Mouse (Mus musculus) intestine, embryonic 16.5 days (tissue): Measurements from ENCODE around the gene Csmd2. TPM values are rescaled to one million over a fixed set of nuclear protein-coding genes. Genes with fewer than 3 reads are reported as not detected.
"Not testable (repeated sequence)": the region's sequence is repeated elsewhere in the genome, so short reads cannot be mapped to it uniquely, and the experiment has no call there.

Experiments
- ATAC-seq: fragments of 200-750 bp; cut with Nextera tagmentation; 2 replicates; pipeline ENCODE4 v1.8.0; 2017; ENCODE audit warnings: moderate TSS enrichment, moderate library complexity
- H3K27ac ChIP-seq: fragments of 300-500 bp; sonication (generic); 2 replicates; pipeline ENCODE4 v1.5.1; 2014; ENCODE audit warnings: mild to moderate bottlenecking, low read length
- H3K27me3 ChIP-seq: fragments of 300-500 bp; sonication (generic); replicated peaks from 2 replicates; pipeline ENCODE4 v1.6.1; 2014; ENCODE audit warnings: low read length, control low read depth, mixed read lengths; ENCODE audit not compliant: control insufficient read depth, insufficient read depth
- H3K36me3 ChIP-seq: fragments of 300-500 bp; sonication (generic); 2 replicates; pipeline ENCODE4 v1.6.1; 2014; ENCODE audit warnings: low read length, control low read depth; ENCODE audit not compliant: control insufficient read depth, insufficient read depth
- H3K4me1 ChIP-seq: fragments of 300-500 bp; sonication (generic); 2 replicates; pipeline ENCODE4 v1.6.1; 2014; ENCODE audit warnings: low read length, control low read depth, mixed read lengths; ENCODE audit not compliant: control insufficient read depth, insufficient read depth
- H3K4me2 ChIP-seq: fragments of 300-500 bp; sonication (generic); 2 replicates; pipeline ENCODE4 v1.6.1; 2014; ENCODE audit warnings: low read depth, low read length, control low read depth
- H3K4me3 ChIP-seq: fragments of 300-500 bp; sonication (generic); 2 replicates; pipeline ENCODE4 v1.5.1; 2014; ENCODE audit warnings: mild to moderate bottlenecking, low read length
- H3K9ac ChIP-seq: fragments of 300-500 bp; sonication (generic); 2 replicates; pipeline ENCODE4 v1.6.1; 2014; ENCODE audit warnings: low read depth, low read length
- H3K9me3 ChIP-seq: fragments of 300-500 bp; sonication (generic); 2 replicates; pipeline ENCODE4 v1.6.1; 2016; ENCODE audit warnings: low read length, control low read depth; ENCODE audit not compliant: control insufficient read depth
- WGBS: fragments of 180-500 bp; shearing (Covaris S2); extraction: QIAGEN DNeasy Blood & Tissue Kit; methylation state at CpG from one replicate; pipeline ENCODE4 v1.1.7; 2014; 5-methylcytosine and 5-hydroxymethylcytosine counted together
- polyA plus RNA-seq: library from polyadenylated mRNA; unstranded; fragments of >200 nt; fragmentation: Nextera tagmentation; extraction: Ambion mirVana; gene quantifications from 2 replicates; pipeline ENCODE4 v1.2.1, GENCODE M21; 2015

The Csmd2 gene
- polyA plus RNA-seq, 1 experiment from 2014 or later, result 0.09 TPM

- ATAC-seq, result no peak
- WGBS, result 70% methylated on average over 8 of the region's 8 CpGs
Measured at GRCm38 (mm10) chr4:128492055-128492454, 504.4 kb downstream of the Csmd2 start.

GRCm38 (mm10) chr4:128499980-128500379 is 512.3 kb downstream of the Csmd2 start:
- H3K9me3 ChIP-seq, result no peaks in the 10 kb centered on the region
- no peaks in the 10 kb centered on the region for H3K4me1 ChIP-seq
- ATAC-seq, result no peak
- H3K4me2 ChIP-seq, result no peak overlapping the region
- WGBS, result 69% methylated on average over 2 of the region's 2 CpGs
- no peak overlapping the region for H3K4me3 ChIP-seq
- H3K36me3 ChIP-seq, result no peaks in the 10 kb centered on the region
- H3K27me3 ChIP-seq, result no peaks in the 10 kb centered on the region
- no peak overlapping the region for H3K27ac ChIP-seq
- H3K9ac ChIP-seq, result no peak overlapping the region

More at GRCm38 (mm10) chr4:128492055-128492454, 504.4 kb downstream of the Csmd2 start:
- no peak overlapping the region for H3K4me3 ChIP-seq
- H3K27ac ChIP-seq, result no peak overlapping the region
- no peak overlapping the region for H3K9ac ChIP-seq
- H3K36me3 ChIP-seq, result no peaks in the 10 kb centered on the region
- no peaks in the 10 kb centered on the region for H3K27me3 ChIP-seq
- H3K4me1 ChIP-seq, result no peaks in the 10 kb centered on the region
- no peak overlapping the region for H3K4me2 ChIP-seq
- no peaks in the 10 kb centered on the region for H3K9me3 ChIP-seq

GRCm38 (mm10) chr4:128506878-128507277 is 519.2 kb downstream of the Csmd2 start:
- Histone ChIP-seq H3K27ac (no peak overlapping the region), H3K9me3 (no peaks in the 10 kb centered on the region), H3K4me1 (0 out of 2 replicates have a peak, but pooled peaks cover 2% of the 10 kb centered on the region), H3K27me3 (no peaks in the 10 kb centered on the region), H3K9ac (no peak overlapping the region), H3K4me3 (no peak overlapping the region), H3K4me2 (no peak overlapping the region), H3K36me3 (no peaks in the 10 kb centered on the region)
- no peak for ATAC-seq
- WGBS, result 21% methylated on average over 10 of the region's 10 CpGs

GRCm38 (mm10) chr4:128509885-128510284 is 522.2 kb downstream of the Csmd2 start:
- no peak overlapping the region for H3K4me3 ChIP-seq
- WGBS, result 71% methylated on average over 5 of the region's 5 CpGs
- H3K27me3 ChIP-seq, result no peaks in the 10 kb centered on the region
- H3K36me3 ChIP-seq, result no peaks in the 10 kb centered on the region
- no peaks in the 10 kb centered on the region for H3K9me3 ChIP-seq
- no peak overlapping the region for H3K9ac ChIP-seq
- no peak overlapping the region for H3K4me2 ChIP-seq
- no peak overlapping the region for H3K27ac ChIP-seq
- ATAC-seq, result no peak
- H3K4me1 ChIP-seq, result 0 out of 2 replicates have a peak, but pooled peaks cover 2% of the 10 kb centered on the region

GRCm38 (mm10) chr4:128514496-128514895 is 526.8 kb downstream of the Csmd2 start:
- H3K4me3 ChIP-seq, result no peak overlapping the region
- no peaks in the 10 kb centered on the region for H3K27me3 ChIP-seq
- no peak overlapping the region for H3K27ac ChIP-seq
- no peaks in the 10 kb centered on the region for H3K4me1 ChIP-seq
- no peak overlapping the region for H3K9ac ChIP-seq
- no peaks in the 10 kb centered on the region for H3K36me3 ChIP-seq
- 79% methylated on average over 5 of the region's 5 CpGs for WGBS
- no peak overlapping the region for H3K4me2 ChIP-seq
- ATAC-seq, result no peak
- H3K9me3 ChIP-seq, result no peaks in the 10 kb centered on the region

GRCm38 (mm10) chr4:128521276-128521675 is 533.6 kb downstream of the Csmd2 start:
- no peaks in the 10 kb centered on the region for H3K27me3 ChIP-seq
- WGBS, result 89% methylated on average over 6 of the region's 6 CpGs
- no peaks in the 10 kb centered on the region for H3K9me3 ChIP-seq
- no peak for ATAC-seq
- H3K36me3 ChIP-seq, result no peaks in the 10 kb centered on the region
- no peak overlapping the region for H3K9ac ChIP-seq
- H3K4me1 ChIP-seq, result no peaks in the 10 kb centered on the region
- H3K4me2 ChIP-seq, result no peak overlapping the region
- H3K4me3 ChIP-seq, result no peak overlapping the region
- H3K27ac ChIP-seq, result no peak overlapping the region

- H3K27me3 ChIP-seq, result no peaks in the 10 kb centered on the region
- WGBS, result 30% methylated on average over 2 of the region's 2 CpGs
- no peak for ATAC-seq
- H3K27ac ChIP-seq, result no peak overlapping the region
- H3K9ac ChIP-seq, result no peak overlapping the region
- H3K9me3 ChIP-seq, result no peaks in the 10 kb centered on the region
- no peak overlapping the region for H3K4me2 ChIP-seq
- H3K4me1 ChIP-seq, result no peaks in the 10 kb centered on the region
- no peak overlapping the region for H3K4me3 ChIP-seq
- no peaks in the 10 kb centered on the region for H3K36me3 ChIP-seq
Measured at GRCm38 (mm10) chr4:128543378-128543777, 555.7 kb downstream of the Csmd2 start.

GRCm38 (mm10) chr4:128543956-128544486 is 556.4 kb downstream of the Csmd2 start:
- H3K4me1 ChIP-seq, H3K27me3 ChIP-seq, H3K9me3 ChIP-seq, H3K27ac ChIP-seq, H3K4me2 ChIP-seq, H3K9ac ChIP-seq, ATAC-seq, H3K4me3 ChIP-seq, H3K36me3 ChIP-seq: not testable (repeated sequence)
- WGBS, result 70% methylated on average over 2 of the region's 2 CpGs

GRCm38 (mm10) chr4:128550756-128551155 is 563.1 kb downstream of the Csmd2 start:
- Histone ChIP-seq H3K4me3 (no peak overlapping the region), H3K27ac (no peak overlapping the region), H3K9me3 (no peaks in the 10 kb centered on the region), H3K4me1 (no peaks in the 10 kb centered on the region), H3K4me2 (no peak overlapping the region), H3K36me3 (no peaks in the 10 kb centered on the region), H3K27me3 (no peaks in the 10 kb centered on the region), H3K9ac (no peak overlapping the region)
- ATAC-seq, result no peak
- whole genome bisulfite sequencing, result 86% methylated on average over 6 of the region's 6 CpGs

GRCm38 (mm10) chr4:128554198-128554597 is 566.5 kb downstream of the Csmd2 start:
- 90% methylated on average over 2 of the region's 2 CpGs for WGBS
- ATAC-seq, result no peak

More at GRCm38 (mm10) chr4:128554198-128554597, 566.5 kb downstream of the Csmd2 start:
- Histone ChIP-seq H3K36me3 (no peaks in the 10 kb centered on the region), H3K9ac (no peak overlapping the region), H3K9me3 (no peaks in the 10 kb centered on the region), H3K4me2 (no peak overlapping the region), H3K4me1 (no peaks in the 10 kb centered on the region), H3K27ac (no peak overlapping the region), H3K27me3 (no peaks in the 10 kb centered on the region), H3K4me3 (no peak overlapping the region)
